Mouse (Mus musculus) lung, postnatal 0 days (tissue): ENCODE data around the gene Lhx4. TPM values are rescaled to one million over a fixed set of nuclear protein-coding genes. Genes with fewer than 3 reads are reported as not detected.

Experiments
- ATAC-seq: fragments of 200-750 bp; cut with Nextera tagmentation; 2 replicates; pipeline ENCODE4 v1.8.0; 2017; ENCODE audit warnings: moderate library complexity
- DNase-seq: peaks from one replicate; pipeline ENCODE4 v3.0.0-alpha.2; 2016; ENCODE audit warnings: low spot score
- H3K27ac ChIP-seq: fragments of 300-500 bp; sonication (generic); 2 replicates; pipeline ENCODE4 v1.5.1; 2014; ENCODE audit warnings: antibody characterized with exemption, mild to moderate bottlenecking, low read length, mixed read lengths
- H3K27me3 ChIP-seq: fragments of 300-500 bp; sonication (generic); replicated peaks from 2 replicates; pipeline ENCODE4 v1.6.1; 2014; ENCODE audit warnings: low read length, mixed read lengths; ENCODE audit not compliant: insufficient read depth
- H3K36me3 ChIP-seq: fragments of 300-500 bp; sonication (generic); 2 replicates; pipeline ENCODE4 v1.6.1; 2014; ENCODE audit warnings: low read length, mixed read lengths; ENCODE audit not compliant: insufficient read depth
- H3K4me1 ChIP-seq: fragments of 300-500 bp; sonication (generic); 2 replicates; pipeline ENCODE4 v1.6.1; 2014; ENCODE audit warnings: antibody characterized with exemption, low read depth, low read length, mixed read lengths; ENCODE audit not compliant: insufficient read depth
- H3K4me2 ChIP-seq: fragments of 300-500 bp; sonication (generic); replicated peaks from 2 replicates; pipeline ENCODE4 v1.6.1; 2014; ENCODE audit warnings: low read depth, mild to moderate bottlenecking, low read length, moderate library complexity, mixed read lengths
- H3K4me3 ChIP-seq: fragments of 300-500 bp; sonication (generic); 2 replicates; pipeline ENCODE4 v1.5.1; 2014; ENCODE audit warnings: low read depth, low read length
- H3K9ac ChIP-seq: fragments of 300-500 bp; sonication (generic); replicated peaks from 2 replicates; pipeline ENCODE4 v1.6.1; 2014; ENCODE audit warnings: low read depth, mild to moderate bottlenecking
- H3K9me3 ChIP-seq: fragments of 300-500 bp; sonication (generic); 2 replicates; pipeline ENCODE4 v1.6.1; 2016; ENCODE audit warnings: low read length, mixed read lengths
- CTCF ChIP-seq: IDR thresholded peaks from 2 replicates; pipeline ENCODE4 v1.5.1; 2016; ENCODE audit warnings: antibody characterized with exemption, mild to moderate bottlenecking
- EP300 ChIP-seq: IDR thresholded peaks from 2 replicates; pipeline ENCODE4 v1.6.1; 2016; ENCODE audit warnings: antibody characterized with exemption, mild to moderate bottlenecking, control low read depth
- WGBS: fragments of 180-500 bp; shearing (Covaris S2); extraction: QIAGEN DNeasy Blood & Tissue Kit; methylation state at CpG from one replicate; pipeline ENCODE4 v1.1.7; 2014; 5-methylcytosine and 5-hydroxymethylcytosine counted together
- polyA plus RNA-seq: library from polyadenylated mRNA; unstranded; fragments of >200 nt; fragmentation: Nextera tagmentation; extraction: Ambion mirVana; gene quantifications from 2 replicates; pipeline ENCODE4 v1.2.1, GENCODE M21; 2015

Gene Lhx4
- polyA plus RNA-seq, 1 experiment from 2014 or later, result not detected

DNA sequence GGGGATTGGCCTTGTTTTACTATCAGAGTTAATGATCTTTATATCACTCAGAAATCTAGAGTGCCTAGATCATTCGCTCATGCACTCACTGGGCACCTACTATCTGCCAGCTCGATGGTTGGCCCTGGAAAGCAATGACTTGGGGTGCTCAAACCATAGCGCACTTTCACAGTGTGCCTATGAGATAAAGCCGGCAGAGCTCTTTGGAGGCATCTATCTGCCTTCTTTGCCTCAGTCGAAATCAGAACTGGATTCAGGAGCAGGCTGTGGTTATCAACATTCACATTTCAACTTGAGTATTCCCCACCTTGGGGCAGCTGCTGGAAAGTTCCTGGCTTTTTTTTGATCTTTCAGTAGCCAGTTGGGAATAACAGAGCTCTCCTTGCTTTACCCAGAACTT, 3.6 kb downstream of the Lhx4 start:
- 66% methylated on average over 5 of the region's 5 CpGs for WGBS
- TF ChIP-seq CTCF (no peak), EP300 (no peak)
- DNase-seq, result no peak
- no peak for ATAC-seq
- Histone ChIP-seq H3K4me3 (no peak overlapping the region), H3K27ac (no peak overlapping the region), H3K4me2 (no peak overlapping the region), H3K27me3 (peaks cover 52% of the 10 kb centered on the region), H3K9me3 (no peaks in the 10 kb centered on the region), H3K9ac (no peak overlapping the region), H3K36me3 (no peaks in the 10 kb centered on the region), H3K4me1 (peaks cover 4% of the 10 kb centered on the region; the same call in 1 of the 2 replicates)

GRCm38 (mm10) chr1:155747011-155747410, 4.5 kb downstream of the Lhx4 start:
- Histone ChIP-seq H3K9me3 (no peaks in the 10 kb centered on the region), H3K27me3 (peaks cover 61% of the 10 kb centered on the region)
- WGBS, result 20% methylated on average over 8 of the region's 8 CpGs

GRCm38 (mm10) chr1:155742411-155743363, 8.8 kb downstream of the Lhx4 start:
- TF ChIP-seq CTCF, result no peak
- DNase-seq, result no peak
- peak overlapping the region; percentile 95 for H3K4me2 ChIP-seq
- no peak overlapping the region for H3K9ac ChIP-seq
- 2% methylated on average over 62 of the region's 81 CpGs for WGBS
- peaks cover 82% of the 10 kb centered on the region for H3K27me3 ChIP-seq
- peak overlapping the region; percentile 48 for H3K4me3 ChIP-seq
- H3K9me3 ChIP-seq, result no peaks in the 10 kb centered on the region
- peaks cover 21% of the 10 kb centered on the region; the same call in 1 of the 2 replicates for H3K4me1 ChIP-seq
- no peak overlapping the region for H3K27ac ChIP-seq
- ATAC-seq, result peak; percentile 59
- no peaks in the 10 kb centered on the region for H3K36me3 ChIP-seq

More at GRCm38 (mm10) chr1:155747011-155747410, 4.5 kb downstream of the Lhx4 start:
- Histone ChIP-seq H3K4me3 (no peak overlapping the region), H3K4me1 (peaks cover 11% of the 10 kb centered on the region; the same call in 1 of the 2 replicates), H3K27ac (no peak overlapping the region), H3K4me2 (no peak overlapping the region), H3K36me3 (no peaks in the 10 kb centered on the region), H3K9ac (no peak overlapping the region)
- TF ChIP-seq EP300 (no peak), CTCF (no peak)
- ATAC-seq, result no peak
- DNase-seq, result no peak

DNA sequence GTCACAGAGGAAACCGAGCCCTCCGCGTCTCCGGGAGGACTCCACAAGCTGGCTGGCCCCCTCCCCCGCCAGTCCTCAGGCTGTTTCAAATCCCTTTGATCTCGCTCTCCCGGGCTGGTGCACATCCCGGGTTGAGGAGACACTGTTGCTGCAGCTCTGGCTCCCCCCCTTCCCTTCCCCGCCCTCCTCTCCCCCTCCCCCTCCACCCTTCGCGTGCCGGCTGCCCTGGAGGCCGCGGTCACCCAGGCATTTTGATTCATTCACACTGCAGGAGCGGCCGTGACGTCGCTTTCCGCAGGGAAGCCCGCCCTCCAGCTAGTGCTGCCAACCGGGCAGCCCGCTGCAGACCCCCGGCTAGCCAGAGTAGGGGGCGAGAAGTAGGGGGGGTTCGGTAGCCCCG, 9.5 kb downstream of the Lhx4 start:
- Histone ChIP-seq H3K27me3 (peaks cover 82% of the 10 kb centered on the region), H3K4me3 (peak overlapping the region; percentile 48), H3K36me3 (no peaks in the 10 kb centered on the region), H3K4me1 (peaks cover 21% of the 10 kb centered on the region; the same call in 1 of the 2 replicates), H3K27ac (no peak overlapping the region), H3K4me2 (peak overlapping the region; percentile 95), H3K9me3 (no peaks in the 10 kb centered on the region), H3K9ac (no peak overlapping the region)
- DNase-seq, result no peak
- WGBS, result 0% methylated on average over 17 of the region's 26 CpGs
- TF ChIP-seq CTCF (no peak), EP300 (no peak)
- peak; percentile 12; the same call in 1 of the 2 replicates for ATAC-seq

GRCm38 (mm10) chr1:155741378-155741945, 10.0 kb downstream of the Lhx4 start:
- Histone ChIP-seq H3K4me1 (peaks cover 21% of the 10 kb centered on the region; the same call in 1 of the 2 replicates), H3K4me2 (peak overlapping the region; percentile 95), H3K9ac (no peak overlapping the region), H3K27ac (no peak overlapping the region), H3K36me3 (no peaks in the 10 kb centered on the region), H3K9me3 (no peaks in the 10 kb centered on the region), H3K27me3 (peaks cover 84% of the 10 kb centered on the region), H3K4me3 (peak overlapping the region; percentile 48)
- DNase-seq (no peak), ATAC-seq (no peak)
- 2% methylated on average over 34 of the region's 34 CpGs for WGBS
- TF ChIP-seq CTCF (no peak), EP300 (no peak)
